Mouse (Mus musculus) myocyte (in vitro differentiated cells): ENCODE results near the gene Lamc3.

Experiments
- CEBPB ChIP-seq: IDR thresholded peaks from 2 replicates; pipeline ENCODE4 v1.6.1; 2011; ENCODE audit warnings: mild to moderate bottlenecking, moderate library complexity; ENCODE audit not compliant: poor library complexity, insufficient read depth, severe bottlenecking
- MYOG ChIP-seq, 3 experiments: IDR thresholded peaks; one replicate each; pipeline ENCODE4 v1.6.1; 2011; ENCODE audit warnings: control low read depth in 2 of 3, low read depth in 2 of 3, mild to moderate bottlenecking in 2 of 3; ENCODE audit not compliant: insufficient read length in 2 of 3, control insufficient read depth in 1 of 3, insufficient read depth in 1 of 3
- POLR2A ChIP-seq: IDR thresholded peaks from one replicate; pipeline ENCODE4 v1.6.1; 2011; ENCODE audit warnings: low read depth, mild to moderate bottlenecking, control low read depth, moderate library complexity; ENCODE audit not compliant: insufficient read length
- USF1 ChIP-seq: IDR thresholded peaks from one replicate; pipeline ENCODE4 v1.6.1; 2011; ENCODE audit warnings: low read depth, mild to moderate bottlenecking, control low read depth, moderate library complexity

DNA sequence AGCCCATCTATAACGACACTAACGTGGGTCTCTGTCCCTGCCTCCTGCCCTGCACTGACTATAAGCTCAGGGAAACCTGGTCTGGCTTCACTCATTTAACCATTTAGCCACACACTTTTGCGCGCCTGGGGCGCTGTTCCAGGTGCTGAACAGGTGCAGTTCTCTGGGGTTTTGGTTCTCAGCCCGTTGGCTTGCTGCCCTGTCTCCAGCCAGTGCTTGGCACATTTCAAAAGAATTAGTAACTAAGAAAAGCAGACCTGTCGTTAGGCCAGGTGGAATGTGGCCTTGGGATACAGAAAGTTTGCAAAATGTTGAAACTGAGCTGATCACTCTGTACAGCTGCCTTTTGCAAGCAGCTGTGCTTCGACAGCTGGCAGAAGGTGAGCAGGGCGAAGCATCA, 37.7 kb downstream of the Lamc3 start:
- TF ChIP-seq CEBPB (no peak), USF1 (no peak), POLR2A (no peak), MYOG (IDR thresholded peaks at IDR 0.05; ENCODE audit: control insufficient read depth in 1 of 3, insufficient read depth in 1 of 3, insufficient read length in 2 of 3, low read depth in 2 of 3) (peak in 1 of 3 experiments; percentile 46)
